ENCODE assay signal across 8 mouse cellular contexts in genomic region chr19:3855601-3856000, GRCm38 (mm10). TPM values are rescaled to one million over a fixed set of nuclear protein-coding genes. Genes with fewer than 3 reads are reported as not detected.
DNase-seq lines count a peak whose midpoint lies in the region; ATAC-seq and TF ChIP-seq lines count a peak whose summit lies in the region.

No protein-coding gene starts in this region.

- TF ChIP-seq CTCF in brain, embryonic 14.5 days (IDR thresholded peaks at IDR 0.05; ENCODE audit: borderline replicate concordance, extremely low read depth, insufficient read depth, insufficient read length): no peak
- TF ChIP-seq CTCF in liver, postnatal 0 days (IDR thresholded peaks at IDR 0.05; ENCODE audit: low read depth): no peak

- 16% methylated on average over 4 of the region's 4 CpGs for WGBS in limb, embryonic 11.5 days
- WGBS in limb, embryonic 10.5 days: 27% methylated on average over 4 of the region's 4 CpGs
- 24% methylated on average over 4 of the region's 4 CpGs for WGBS in hindbrain, embryonic 15.5 days
- 37% methylated on average over 4 of the region's 4 CpGs for WGBS in liver, postnatal 0 days (ENCODE audit: insufficient replicate concordance)

- TF ChIP-seq POLR2A in brain, embryonic 14.5 days (IDR thresholded peaks at IDR 0.05; ENCODE audit: borderline replicate concordance, extremely low read depth, insufficient read depth, insufficient read length, poor library complexity, severe bottlenecking): no peak

- DNase-seq in limb, embryonic 11.5 days (ENCODE audit: low spot score): peak; percentile 38
- DNase-seq in limb, embryonic 10.5 days (ENCODE audit: low spot score): no peak
- peak; percentile 42 for DNase-seq in brain, embryonic 14.5 days (ENCODE audit: low read depth)
- no peak for DNase-seq in liver, postnatal 0 days
- no peak for DNase-seq in adipocyte (ENCODE audit: low spot score)
- no peak for DNase-seq in cerebellum, adult 9-11 months

- peaks cover 12% of the 10 kb centered on the region for H3K4me1 ChIP-seq in limb, embryonic 11.5 days (ENCODE audit: control insufficient read depth, insufficient read depth, low read length)
- H3K4me1 ChIP-seq in limb, embryonic 10.5 days: peaks cover 30% of the 10 kb centered on the region
- peaks cover 48% of the 10 kb centered on the region for H3K4me1 ChIP-seq in hindbrain, embryonic 15.5 days (replicated peaks)
- peaks cover 38% of the 10 kb centered on the region for H3K4me1 ChIP-seq in liver, postnatal 0 days (ENCODE audit: insufficient read depth)

- peak overlapping the region; percentile 20; the same call in 1 of the 2 replicates for H3K4me2 ChIP-seq in limb, embryonic 11.5 days (ENCODE audit: low read depth, severe bottlenecking)
- peak overlapping the region; percentile 22 for H3K4me2 ChIP-seq in hindbrain, embryonic 15.5 days
- peak overlapping the region; percentile 60 for H3K4me2 ChIP-seq in liver, postnatal 0 days (ENCODE audit: low read depth, low read length)

- H3K9me3 ChIP-seq in limb, embryonic 11.5 days (ENCODE audit: control insufficient read depth, low read length): no peaks in the 10 kb centered on the region
- H3K9me3 ChIP-seq in limb, embryonic 10.5 days (replicated peaks): no peaks in the 10 kb centered on the region
- H3K9me3 ChIP-seq in hindbrain, embryonic 15.5 days: no peaks in the 10 kb centered on the region
- no peaks in the 10 kb centered on the region for H3K9me3 ChIP-seq in liver, postnatal 0 days (ENCODE audit: low read length)

- H3K36me3 ChIP-seq in limb, embryonic 11.5 days (ENCODE audit: control insufficient read depth, insufficient read depth, low read length): no peaks in the 10 kb centered on the region
- H3K36me3 ChIP-seq in limb, embryonic 10.5 days: peaks cover 8% of the 10 kb centered on the region
- no peaks in the 10 kb centered on the region for H3K36me3 ChIP-seq in hindbrain, embryonic 15.5 days
- H3K36me3 ChIP-seq in liver, postnatal 0 days (replicated peaks; ENCODE audit: insufficient read depth, low read length): peaks cover 2% of the 10 kb centered on the region; the same call in 1 of the 2 replicates

- no peak overlapping the region for H3K4me3 ChIP-seq in limb, embryonic 11.5 days (ENCODE audit: low read depth, low read length)
- H3K4me3 ChIP-seq in limb, embryonic 10.5 days: no peak overlapping the region
- H3K4me3 ChIP-seq in hindbrain, embryonic 15.5 days: no peak overlapping the region
- H3K4me3 ChIP-seq in liver, postnatal 0 days (ENCODE audit: low read depth, low read length): peak overlapping the region; percentile 22; the same call in 1 of the 2 replicates

- no peak overlapping the region for H3K9ac ChIP-seq in limb, embryonic 11.5 days (ENCODE audit: low read length)
- no peak overlapping the region for H3K9ac ChIP-seq in hindbrain, embryonic 15.5 days
- no peak overlapping the region for H3K9ac ChIP-seq in liver, postnatal 0 days (replicated peaks)

- H3K27me3 ChIP-seq in limb, embryonic 11.5 days (ENCODE audit: control insufficient read depth, insufficient read depth, low read length): no peaks in the 10 kb centered on the region
- H3K27me3 ChIP-seq in limb, embryonic 10.5 days (ENCODE audit: low read depth, poor library complexity, severe bottlenecking): no peaks in the 10 kb centered on the region
- no peaks in the 10 kb centered on the region for H3K27me3 ChIP-seq in hindbrain, embryonic 15.5 days
- no peaks in the 10 kb centered on the region for H3K27me3 ChIP-seq in liver, postnatal 0 days (ENCODE audit: insufficient read depth, low read length)

- no peak for TF ChIP-seq EP300 in liver, postnatal 0 days (IDR thresholded peaks at IDR 0.05; ENCODE audit: low read depth)

- ATAC-seq in limb, embryonic 11.5 days (ENCODE audit: insufficient number of reproducible peaks, low FRiP score, low TSS enrichment, low read depth): no peak
- no peak for ATAC-seq in hindbrain, embryonic 15.5 days (ENCODE audit: low FRiP score, low read depth)
- no peak for ATAC-seq in liver, postnatal 0 days
- ATAC-seq in erythroid progenitor cell, adult 5-6 weeks (replicated peaks; ENCODE audit: low FRiP score, poor library complexity, severe bottlenecking): no peak

- no peak overlapping the region for H3K27ac ChIP-seq in limb, embryonic 11.5 days (replicated peaks; ENCODE audit: low read depth, low read length)
- no peak overlapping the region for H3K27ac ChIP-seq in limb, embryonic 10.5 days
- H3K27ac ChIP-seq in hindbrain, embryonic 15.5 days (replicated peaks): peak overlapping the region; percentile 20; the same call in 1 of the 2 replicates
- no peak overlapping the region for H3K27ac ChIP-seq in liver, postnatal 0 days (ENCODE audit: low read depth)

RNA-seq across cellular contexts. Expression of gene Chka, which starts 4.0 kb away (rescaled TPM):
- polyA plus RNA-seq in limb, embryonic 11.5 days (2014; fragmentation: Nextera tagmentation; extraction: Ambion mirVana): 47.3 and 47.7 TPM in 2 replicates
- 48.5 and 50.0 TPM in 2 replicates for polyA plus RNA-seq in limb, embryonic 10.5 days (2016; fragmentation: Nextera tagmentation; extraction: Ambion mirVana)
- polyA plus RNA-seq in brain, embryonic 14.5 days (2012; rRNA removed): 79.9 and 89.6 TPM in 2 replicates
- polyA plus RNA-seq in hindbrain, embryonic 15.5 days (2015; fragmentation: Nextera tagmentation; extraction: Ambion mirVana): 64.6 and 66.6 TPM in 2 replicates
- 24.8 and 48.6 TPM in 2 replicates for polyA plus RNA-seq in liver, postnatal 0 days (2015; fragmentation: Nextera tagmentation; extraction: Ambion mirVana)
- 10.1 and 13.4 TPM in 2 replicates for total RNA-seq in erythroid progenitor cell, adult 5-6 weeks (2015; ENCODE audit: low replicate concordance)
- 10.8 and 11.8 TPM in 2 replicates for total RNA-seq in erythroid progenitor cell, adult 5-6 weeks (2017; ENCODE audit: low replicate concordance)

RNA-seq across cellular contexts. Expression of gene Tcirg1, which starts 51.3 kb away (rescaled TPM):
- polyA plus RNA-seq in limb, embryonic 11.5 days (2014; fragmentation: Nextera tagmentation; extraction: Ambion mirVana): 27.3 and 28.8 TPM in 2 replicates
- 27.9 and 39.4 TPM in 2 replicates for polyA plus RNA-seq in limb, embryonic 10.5 days (2016; fragmentation: Nextera tagmentation; extraction: Ambion mirVana)
- 31.4 and 45.2 TPM in 2 replicates for polyA plus RNA-seq in brain, embryonic 14.5 days (2012; rRNA removed)
- 16.4 and 16.8 TPM in 2 replicates for polyA plus RNA-seq in hindbrain, embryonic 15.5 days (2015; fragmentation: Nextera tagmentation; extraction: Ambion mirVana)
- polyA plus RNA-seq in liver, postnatal 0 days (2015; fragmentation: Nextera tagmentation; extraction: Ambion mirVana): 28.1 and 29.7 TPM in 2 replicates
- 40.0 and 51.6 TPM in 2 replicates for total RNA-seq in erythroid progenitor cell, adult 5-6 weeks (2015; ENCODE audit: low replicate concordance)
- total RNA-seq in erythroid progenitor cell, adult 5-6 weeks (2017; ENCODE audit: low replicate concordance): 30.5 and 44.4 TPM in 2 replicates

RNA-seq across cellular contexts. Expression of gene Ndufs8, which starts 57.0 kb away (rescaled TPM):
- 259 and 263 TPM in 2 replicates for polyA plus RNA-seq in limb, embryonic 11.5 days (2014; fragmentation: Nextera tagmentation; extraction: Ambion mirVana)
- polyA plus RNA-seq in limb, embryonic 10.5 days (2016; fragmentation: Nextera tagmentation; extraction: Ambion mirVana): 249 and 273 TPM in 2 replicates
- 184 and 218 TPM in 2 replicates for polyA plus RNA-seq in brain, embryonic 14.5 days (2012; rRNA removed)
- polyA plus RNA-seq in hindbrain, embryonic 15.5 days (2015; fragmentation: Nextera tagmentation; extraction: Ambion mirVana): 280 and 290 TPM in 2 replicates
- 165 and 167 TPM in 2 replicates for polyA plus RNA-seq in liver, postnatal 0 days (2015; fragmentation: Nextera tagmentation; extraction: Ambion mirVana)
- 46.5 and 52.4 TPM in 2 replicates for total RNA-seq in erythroid progenitor cell, adult 5-6 weeks (2015; ENCODE audit: low replicate concordance)
- total RNA-seq in erythroid progenitor cell, adult 5-6 weeks (2017; ENCODE audit: low replicate concordance): 24.1 and 28.5 TPM in 2 replicates

Comparison
In these comparisons a context has a peak if more than half of its experiments do, and no peak if none do; other contexts are left out.
1. DNase-seq: peak in limb, embryonic 11.5 days (single experiment) and brain, embryonic 14.5 days (single experiment); none in limb, embryonic 10.5 days (single experiment), liver, postnatal 0 days (single experiment), adipocyte (single experiment) and cerebellum, adult 9-11 months (single experiment).
2. Peak in every context shown above with its lines, with median percentiles within 50 percentile points of each other: H3K4me2 ChIP-seq.